Mouse (Mus musculus): ENCODE data around the gene Notch4. TPM values are rescaled to one million over a fixed set of nuclear protein-coding genes. Genes with fewer than 3 reads are reported as not detected.

The Notch4 gene
- polyA plus RNA-seq, 1 experiment: 4.3 TPM

DNA sequence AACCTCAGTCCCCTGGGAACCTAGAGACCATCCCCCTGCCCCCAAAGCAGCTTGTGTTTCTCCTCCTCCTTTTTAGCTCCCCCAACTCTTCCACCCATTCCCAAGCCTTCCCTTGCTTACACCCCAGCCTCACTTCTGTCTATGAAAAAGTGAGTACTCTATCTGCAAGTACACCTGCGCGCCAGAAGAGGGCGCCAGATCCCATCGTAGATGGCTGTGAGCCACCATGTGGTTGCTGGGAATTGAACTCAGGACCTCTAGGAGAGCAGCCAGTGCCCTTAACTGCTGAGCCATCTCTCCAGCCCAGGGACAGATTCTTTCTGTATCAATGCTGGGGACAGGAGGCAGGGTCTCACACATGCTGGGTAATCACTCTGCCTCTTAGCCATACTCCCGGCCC is 7.8 kb downstream of the Notch4 start:
- TF ChIP-seq POLR2A (IDR thresholded peaks at IDR 0.05; ENCODE audit: borderline replicate concordance, insufficient read depth, low read length) (no peak), CTCF (IDR thresholded peaks at IDR 0.05; ENCODE audit: borderline replicate concordance, insufficient read depth, low read depth, low read length) (peak; percentile 43; the same call in 1 of the 2 replicates)
- Histone ChIP-seq H3K4me1 (ENCODE audit: control insufficient read depth, insufficient read depth, low read length) (no peaks in the 10 kb centered on the region), H3K27me3 (ENCODE audit: control insufficient read depth, insufficient read depth, low read length) (no peaks in the 10 kb centered on the region), H3K27ac (ENCODE audit: insufficient read depth, low read length) (no peak overlapping the region), H3K4me3 (replicated peaks; ENCODE audit: insufficient read depth, low read depth, low read length) (no peak overlapping the region)
- DNase-seq: no peak
- 14% methylated on average over 5 of the region's 5 CpGs for WGBS

DNA sequence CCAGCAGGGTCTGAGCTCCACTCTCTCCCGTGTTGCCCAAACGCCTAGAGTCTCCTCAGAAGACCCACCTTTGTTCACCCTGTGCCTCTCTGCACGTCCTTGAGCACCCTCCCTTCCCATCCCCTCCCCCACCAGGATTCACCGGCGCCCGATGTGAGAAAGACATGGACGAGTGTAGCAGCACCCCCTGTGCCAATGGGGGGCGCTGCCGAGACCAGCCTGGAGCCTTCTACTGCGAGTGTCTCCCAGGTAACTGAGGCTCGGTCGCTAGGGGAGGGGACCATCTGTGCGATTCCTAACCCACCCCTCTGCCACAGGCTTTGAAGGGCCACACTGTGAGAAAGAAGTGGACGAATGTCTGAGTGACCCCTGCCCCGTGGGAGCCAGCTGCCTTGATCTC is 8.3 kb downstream of the Notch4 start:
- Histone ChIP-seq H3K4me1 (ENCODE audit: control insufficient read depth, insufficient read depth, low read length) (no peaks in the 10 kb centered on the region), H3K27ac (ENCODE audit: insufficient read depth, low read length) (no peak overlapping the region), H3K4me3 (replicated peaks; ENCODE audit: insufficient read depth, low read depth, low read length) (no peak overlapping the region), H3K27me3 (ENCODE audit: control insufficient read depth, insufficient read depth, low read length) (no peaks in the 10 kb centered on the region)
- TF ChIP-seq CTCF (IDR thresholded peaks at IDR 0.05; ENCODE audit: borderline replicate concordance, insufficient read depth, low read depth, low read length) (no peak), POLR2A (IDR thresholded peaks at IDR 0.05; ENCODE audit: borderline replicate concordance, insufficient read depth, low read length) (no peak)
- DNase-seq: no peak
- 9% methylated on average over 15 of the region's 15 CpGs for WGBS

- H3K4me1 ChIP-seq (ENCODE audit: control insufficient read depth, insufficient read depth, low read length): no peaks in the 10 kb centered on the region
- no peak for DNase-seq
- no peak overlapping the region for H3K27ac ChIP-seq (ENCODE audit: insufficient read depth, low read length)
- no peak for TF ChIP-seq POLR2A (IDR thresholded peaks at IDR 0.05; ENCODE audit: borderline replicate concordance, insufficient read depth, low read length)
- TF ChIP-seq CTCF (IDR thresholded peaks at IDR 0.05; ENCODE audit: borderline replicate concordance, insufficient read depth, low read depth, low read length): no peak
- no peak overlapping the region for H3K4me3 ChIP-seq (replicated peaks; ENCODE audit: insufficient read depth, low read depth, low read length)
- WGBS: 64% methylated on average over 5 of the region's 5 CpGs
- H3K27me3 ChIP-seq (ENCODE audit: control insufficient read depth, insufficient read depth, low read length): no peaks in the 10 kb centered on the region
Observed at GRCm38 (mm10) chr17:34576577-34576976, 12.5 kb downstream of the Notch4 start.

- WGBS: 88% methylated on average over 3 of the region's 3 CpGs
- Histone ChIP-seq H3K4me3 (replicated peaks; ENCODE audit: insufficient read depth, low read depth, low read length) (no peak overlapping the region), H3K27me3 (ENCODE audit: control insufficient read depth, insufficient read depth, low read length) (no peaks in the 10 kb centered on the region), H3K27ac (ENCODE audit: insufficient read depth, low read length) (no peak overlapping the region), H3K4me1 (ENCODE audit: control insufficient read depth, insufficient read depth, low read length) (no peaks in the 10 kb centered on the region)
- DNase-seq: no peak
- TF ChIP-seq POLR2A (IDR thresholded peaks at IDR 0.05; ENCODE audit: borderline replicate concordance, insufficient read depth, low read length) (no peak), CTCF (IDR thresholded peaks at IDR 0.05; ENCODE audit: borderline replicate concordance, insufficient read depth, low read depth, low read length) (no peak)
Observed at GRCm38 (mm10) chr17:34578070-34578469, 14.0 kb downstream of the Notch4 start.

DNA sequence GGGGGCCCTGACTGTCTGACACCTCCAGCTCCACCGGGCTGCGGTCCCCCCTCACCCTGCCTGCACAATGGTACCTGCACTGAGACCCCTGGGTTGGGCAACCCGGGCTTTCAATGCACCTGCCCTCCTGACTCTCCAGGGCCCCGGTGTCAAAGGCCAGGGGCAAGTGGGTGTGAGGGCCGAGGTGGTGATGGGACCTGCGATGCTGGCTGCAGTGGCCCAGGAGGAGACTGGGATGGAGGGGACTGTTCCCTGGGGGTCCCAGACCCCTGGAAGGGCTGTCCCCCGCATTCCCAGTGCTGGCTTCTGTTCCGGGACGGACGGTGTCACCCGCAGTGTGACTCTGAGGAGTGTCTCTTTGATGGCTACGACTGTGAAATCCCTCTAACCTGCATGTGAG is 18.5 kb downstream of the Notch4 start:
- Histone ChIP-seq H3K27ac (ENCODE audit: insufficient read depth, low read length) (no peak overlapping the region), H3K4me3 (replicated peaks; ENCODE audit: insufficient read depth, low read depth, low read length) (no peak overlapping the region), H3K27me3 (ENCODE audit: control insufficient read depth, insufficient read depth, low read length) (no peaks in the 10 kb centered on the region), H3K4me1 (ENCODE audit: control insufficient read depth, insufficient read depth, low read length) (0 out of 2 replicates have a peak, but pooled peaks cover 4% of the 10 kb centered on the region)
- TF ChIP-seq CTCF (IDR thresholded peaks at IDR 0.05; ENCODE audit: borderline replicate concordance, insufficient read depth, low read depth, low read length) (no peak), POLR2A (IDR thresholded peaks at IDR 0.05; ENCODE audit: borderline replicate concordance, insufficient read depth, low read length) (no peak)
- no peak for DNase-seq
- 82% methylated on average over 12 of the region's 12 CpGs for WGBS

- Histone ChIP-seq H3K4me1 (ENCODE audit: control insufficient read depth, insufficient read depth, low read length) (peaks cover 8% of the 10 kb centered on the region; the same call in 1 of the 2 replicates), H3K4me3 (replicated peaks; ENCODE audit: insufficient read depth, low read depth, low read length) (no peak overlapping the region), H3K27ac (ENCODE audit: insufficient read depth, low read length) (no peak overlapping the region), H3K27me3 (ENCODE audit: control insufficient read depth, insufficient read depth, low read length) (no peaks in the 10 kb centered on the region)
- TF ChIP-seq CTCF (IDR thresholded peaks at IDR 0.05; ENCODE audit: borderline replicate concordance, insufficient read depth, low read depth, low read length) (no peak), POLR2A (IDR thresholded peaks at IDR 0.05; ENCODE audit: borderline replicate concordance, insufficient read depth, low read length) (no peak)
- 30% methylated on average over 7 of the region's 7 CpGs for WGBS
- peak in 1 of 2 experiments; percentile 24 for DNase-seq
Observed at GRCm38 (mm10) chr17:34583397-34583796, 19.3 kb downstream of the Notch4 start.

- no peak for DNase-seq
- WGBS: 83% methylated on average over 8 of the region's 8 CpGs
- Histone ChIP-seq H3K27me3 (ENCODE audit: control insufficient read depth, insufficient read depth, low read length) (no peaks in the 10 kb centered on the region), H3K4me1 (ENCODE audit: control insufficient read depth, insufficient read depth, low read length) (peaks cover 8% of the 10 kb centered on the region; the same call in 1 of the 2 replicates), H3K27ac (ENCODE audit: insufficient read depth, low read length) (no peak overlapping the region), H3K4me3 (replicated peaks; ENCODE audit: insufficient read depth, low read depth, low read length) (no peak overlapping the region)
- TF ChIP-seq CTCF (IDR thresholded peaks at IDR 0.05; ENCODE audit: borderline replicate concordance, insufficient read depth, low read depth, low read length) (no peak), POLR2A (IDR thresholded peaks at IDR 0.05; ENCODE audit: borderline replicate concordance, insufficient read depth, low read length) (no peak)
Observed at GRCm38 (mm10) chr17:34583819-34584218, 19.8 kb downstream of the Notch4 start.

DNA sequence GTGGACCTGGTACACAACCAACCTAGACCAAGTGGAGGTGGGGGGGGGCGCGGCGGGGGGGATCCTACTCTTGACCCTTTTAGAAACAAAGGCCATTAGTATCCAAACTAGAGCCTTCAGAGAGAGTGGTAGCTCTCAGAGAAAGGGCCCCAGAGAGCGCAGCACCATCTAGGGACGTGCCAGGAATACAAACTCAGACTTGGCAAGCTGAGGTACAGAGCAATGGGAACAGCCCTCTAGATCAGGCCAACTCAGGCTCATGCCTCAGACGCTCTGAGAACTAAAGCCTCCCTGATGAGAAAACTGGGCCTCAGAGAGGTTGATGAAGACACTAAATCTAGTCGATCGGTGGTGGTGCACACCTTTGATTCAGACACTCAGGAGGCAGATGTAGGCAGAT is 21.1 kb downstream of the Notch4 start:
- Histone ChIP-seq H3K27ac (ENCODE audit: insufficient read depth, low read length) (no peak overlapping the region), H3K4me1 (ENCODE audit: control insufficient read depth, insufficient read depth, low read length) (peaks cover 8% of the 10 kb centered on the region; the same call in 1 of the 2 replicates), H3K4me3 (replicated peaks; ENCODE audit: insufficient read depth, low read depth, low read length) (no peak overlapping the region), H3K27me3 (ENCODE audit: control insufficient read depth, insufficient read depth, low read length) (no peaks in the 10 kb centered on the region)
- DNase-seq: peak in 1 of 2 experiments; percentile 33
- no peak for TF ChIP-seq CTCF (IDR thresholded peaks at IDR 0.05; ENCODE audit: borderline replicate concordance, insufficient read depth, low read depth, low read length)
- TF ChIP-seq POLR2A (IDR thresholded peaks at IDR 0.05; ENCODE audit: borderline replicate concordance, insufficient read depth, low read length): no peak
- 67% methylated on average over 8 of the region's 8 CpGs for WGBS

All from cerebellum, adult 2 months (tissue).